Mouse (Mus musculus) embryonic facial prominence, embryonic 15.5 days (tissue): Measurements from ENCODE around the gene Nfib. TPM values are rescaled to one million over a fixed set of nuclear protein-coding genes. Genes with fewer than 3 reads are reported as not detected.

Experiments
- ATAC-seq: fragments of 200-750 bp; cut with Nextera tagmentation; 2 replicates; pipeline ENCODE4 v1.8.0; 2017; ENCODE audit warnings: low read depth, moderate TSS enrichment; ENCODE audit not compliant: insufficient number of reproducible peaks, low FRiP score, low TSS enrichment
- H3K27ac ChIP-seq: fragments of 300-500 bp; sonication (generic); replicated peaks from 2 replicates; pipeline ENCODE4 v1.5.1; 2015; ENCODE audit warnings: mild to moderate bottlenecking, inconsistent platforms
- H3K27me3 ChIP-seq: fragments of 300-500 bp; sonication (generic); 2 replicates; pipeline ENCODE4 v1.6.1; 2015; ENCODE audit warnings: inconsistent platforms
- H3K36me3 ChIP-seq: fragments of 300-500 bp; sonication (generic); 2 replicates; pipeline ENCODE4 v1.6.1; 2015; ENCODE audit warnings: mild to moderate bottlenecking, inconsistent platforms
- H3K4me1 ChIP-seq: fragments of 300-500 bp; sonication (generic); 2 replicates; pipeline ENCODE4 v1.6.1; 2015; ENCODE audit warnings: inconsistent platforms
- H3K4me2 ChIP-seq: fragments of 300-500 bp; sonication (generic); replicated peaks from 2 replicates; pipeline ENCODE4 v1.6.1; 2015; ENCODE audit warnings: mild to moderate bottlenecking, inconsistent platforms
- H3K4me3 ChIP-seq: fragments of 300-500 bp; sonication (generic); replicated peaks from 2 replicates; pipeline ENCODE4 v1.5.1; 2015; ENCODE audit warnings: mild to moderate bottlenecking, inconsistent platforms
- H3K9ac ChIP-seq: fragments of 300-500 bp; sonication (generic); 2 replicates; pipeline ENCODE4 v1.6.1; 2015; ENCODE audit warnings: inconsistent platforms
- H3K9me3 ChIP-seq: fragments of 300-500 bp; sonication (generic); replicated peaks from 2 replicates; pipeline ENCODE4 v1.6.1; 2016; ENCODE audit warnings: inconsistent platforms
- WGBS: fragments of 180-500 bp; shearing (Covaris S2); methylation state at CpG from one replicate; pipeline ENCODE4 v1.1.7; 2015; 5-methylcytosine and 5-hydroxymethylcytosine counted together
- polyA plus RNA-seq: library from polyadenylated mRNA; unstranded; fragments of >200 nt; fragmentation: Nextera tagmentation; extraction: Ambion mirVana; gene quantifications from 2 replicates; pipeline ENCODE4 v1.2.1, GENCODE M21; 2015

Nfib gene
- polyA plus RNA-seq, 1 experiment from 2014 or later: 85.7 TPM

GRCm38 (mm10) chr4:82439813-82440212, 265.7 kb downstream of the Nfib start:
- Histone ChIP-seq H3K27ac (no peak overlapping the region; the same call in 1 of the 2 replicates), H3K27me3 (no peaks in the 10 kb centered on the region), H3K4me2 (no peak overlapping the region), H3K9ac (no peak overlapping the region), H3K4me1 (peaks cover 52% of the 10 kb centered on the region), H3K9me3 (no peaks in the 10 kb centered on the region), H3K4me3 (no peak overlapping the region), H3K36me3 (no peaks in the 10 kb centered on the region)
- 71% methylated on average over 8 of the region's 8 CpGs for WGBS
- ATAC-seq: no peak

DNA sequence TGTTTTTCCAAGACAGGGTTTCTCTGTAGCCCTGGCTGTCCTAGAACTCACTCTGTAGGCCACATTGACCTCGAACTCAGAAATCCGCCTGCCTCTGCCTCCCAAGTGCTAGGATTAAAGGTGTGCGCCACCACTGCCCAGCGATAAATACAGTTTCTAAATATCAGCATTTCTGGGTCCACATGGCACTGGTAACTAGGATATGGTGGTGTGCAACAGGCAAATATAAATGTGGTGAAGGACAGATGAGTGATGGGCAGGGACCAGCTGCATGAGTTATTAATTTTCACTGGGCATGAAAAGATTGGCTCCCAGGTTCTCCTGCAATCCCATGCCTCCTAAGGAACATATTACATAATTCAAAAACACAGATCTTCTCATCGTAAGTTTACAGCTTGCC, 266.9 kb downstream of the Nfib start:
- no peak overlapping the region for H3K4me2 ChIP-seq
- H3K4me3 ChIP-seq: no peak overlapping the region
- 83% methylated on average over 5 of the region's 5 CpGs for WGBS
- H3K4me1 ChIP-seq: peaks cover 51% of the 10 kb centered on the region
- no peaks in the 10 kb centered on the region for H3K27me3 ChIP-seq
- no peak overlapping the region for H3K27ac ChIP-seq
- H3K9me3 ChIP-seq: no peaks in the 10 kb centered on the region
- no peak overlapping the region for H3K9ac ChIP-seq
- no peaks in the 10 kb centered on the region for H3K36me3 ChIP-seq
- no peak for ATAC-seq

GRCm38 (mm10) chr4:82437533-82438318, 267.8 kb downstream of the Nfib start:
- 55% methylated on average over 12 of the region's 12 CpGs for WGBS
- no peak for ATAC-seq
- no peak overlapping the region for H3K4me2 ChIP-seq

DNA sequence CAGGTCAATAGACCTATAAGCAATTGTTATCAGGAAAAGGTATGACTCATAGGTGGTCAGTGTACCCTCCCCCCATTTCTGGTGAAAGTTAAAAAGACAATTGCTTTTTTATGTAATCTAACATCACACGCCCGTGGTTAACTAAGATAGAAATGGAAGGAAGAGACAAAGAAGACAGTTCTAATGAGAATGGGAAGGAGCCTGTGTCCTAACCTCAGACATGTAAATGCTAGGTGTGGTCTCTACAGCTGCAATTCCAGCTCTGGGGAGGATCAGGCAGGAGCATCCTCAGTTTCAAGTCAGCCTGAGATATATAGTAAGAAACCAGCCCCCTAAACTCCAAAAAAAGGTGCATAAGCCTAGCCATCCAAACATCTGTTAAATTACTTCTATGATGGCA, 268.9 kb downstream of the Nfib start:
- Histone ChIP-seq H3K27ac (peak overlapping the region; percentile 56), H3K36me3 (no peaks in the 10 kb centered on the region), H3K9ac (no peak overlapping the region), H3K9me3 (no peaks in the 10 kb centered on the region), H3K4me3 (no peak overlapping the region), H3K4me1 (peaks cover 42% of the 10 kb centered on the region), H3K27me3 (no peaks in the 10 kb centered on the region), H3K4me2 (no peak overlapping the region)
- no peak for ATAC-seq
- whole genome bisulfite sequencing: 71% methylated on average over 2 of the region's 2 CpGs

More at GRCm38 (mm10) chr4:82437533-82438318, 267.8 kb downstream of the Nfib start:
- no peaks in the 10 kb centered on the region for H3K9me3 ChIP-seq
- no peak overlapping the region for H3K4me3 ChIP-seq
- H3K27me3 ChIP-seq: no peaks in the 10 kb centered on the region
- H3K27ac ChIP-seq: peak overlapping the region; percentile 56
- no peaks in the 10 kb centered on the region for H3K36me3 ChIP-seq
- no peak overlapping the region for H3K9ac ChIP-seq
- H3K4me1 ChIP-seq: peaks cover 45% of the 10 kb centered on the region

DNA sequence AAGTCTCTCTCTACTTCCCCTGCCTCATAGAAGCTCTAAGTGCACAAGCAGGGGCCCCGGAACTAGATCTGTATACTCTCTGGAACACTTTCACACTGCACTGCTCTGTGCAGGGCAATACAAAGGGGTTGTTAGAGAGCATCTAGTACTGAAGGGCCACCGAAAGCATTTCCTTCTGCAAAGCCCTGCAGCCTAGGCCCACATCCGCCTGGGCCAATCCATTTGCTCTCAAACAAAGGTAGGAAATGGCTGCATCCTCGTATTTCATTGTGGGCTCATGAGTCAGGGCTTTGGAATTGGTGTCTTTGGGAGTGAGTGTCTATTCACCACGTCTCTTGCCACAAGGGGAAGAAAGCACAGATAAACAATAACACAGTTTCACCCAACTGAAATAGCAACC, 269.8 kb downstream of the Nfib start:
- H3K27ac ChIP-seq: no peak overlapping the region; the same call in 1 of the 2 replicates
- WGBS: 42% methylated on average over 5 of the region's 5 CpGs
- H3K9ac ChIP-seq: no peak overlapping the region
- no peaks in the 10 kb centered on the region for H3K36me3 ChIP-seq
- H3K4me2 ChIP-seq: no peak overlapping the region
- H3K4me1 ChIP-seq: peaks cover 42% of the 10 kb centered on the region
- no peaks in the 10 kb centered on the region for H3K27me3 ChIP-seq
- H3K4me3 ChIP-seq: no peak overlapping the region
- no peaks in the 10 kb centered on the region for H3K9me3 ChIP-seq
- ATAC-seq: peak; percentile 27; the same call in 1 of the 2 replicates

- no peak overlapping the region for H3K9ac ChIP-seq
- H3K4me2 ChIP-seq: no peak overlapping the region
- no peak overlapping the region for H3K4me3 ChIP-seq
- no peaks in the 10 kb centered on the region for H3K27me3 ChIP-seq
- 56% methylated on average over 13 of the region's 13 CpGs for WGBS
- H3K36me3 ChIP-seq: no peaks in the 10 kb centered on the region
- no peak overlapping the region for H3K27ac ChIP-seq
- H3K9me3 ChIP-seq: no peaks in the 10 kb centered on the region
- no peak for ATAC-seq
- peaks cover 37% of the 10 kb centered on the region for H3K4me1 ChIP-seq
Observed at GRCm38 (mm10) chr4:82433926-82434705, 271.4 kb downstream of the Nfib start.

DNA sequence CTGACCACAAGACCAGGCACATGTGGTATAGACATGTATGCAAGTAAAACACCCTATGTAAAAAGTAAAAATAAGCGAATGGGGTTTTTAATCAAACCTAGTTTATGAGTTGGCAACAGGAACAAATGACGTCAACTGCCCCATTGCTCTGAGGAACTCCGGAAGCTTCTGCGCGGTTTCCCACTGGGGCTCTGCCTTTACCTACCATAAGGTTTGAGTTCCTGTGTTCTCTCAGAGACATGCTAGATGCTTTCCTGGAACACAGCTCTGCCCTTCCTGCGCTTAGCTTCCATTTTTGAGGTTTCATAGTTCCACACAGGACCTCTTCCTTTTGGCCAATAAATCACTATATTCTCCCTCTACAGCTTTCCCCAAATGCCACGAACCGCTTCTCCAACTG, 273.7 kb downstream of the Nfib start:
- H3K4me1 ChIP-seq: peaks cover 20% of the 10 kb centered on the region
- H3K4me2 ChIP-seq: no peak overlapping the region
- no peaks in the 10 kb centered on the region for H3K9me3 ChIP-seq
- no peak overlapping the region for H3K27ac ChIP-seq
- H3K36me3 ChIP-seq: no peaks in the 10 kb centered on the region
- H3K27me3 ChIP-seq: no peaks in the 10 kb centered on the region
- H3K4me3 ChIP-seq: no peak overlapping the region
- 84% methylated on average over 8 of the region's 8 CpGs for WGBS
- H3K9ac ChIP-seq: no peak overlapping the region
- ATAC-seq: no peak

DNA sequence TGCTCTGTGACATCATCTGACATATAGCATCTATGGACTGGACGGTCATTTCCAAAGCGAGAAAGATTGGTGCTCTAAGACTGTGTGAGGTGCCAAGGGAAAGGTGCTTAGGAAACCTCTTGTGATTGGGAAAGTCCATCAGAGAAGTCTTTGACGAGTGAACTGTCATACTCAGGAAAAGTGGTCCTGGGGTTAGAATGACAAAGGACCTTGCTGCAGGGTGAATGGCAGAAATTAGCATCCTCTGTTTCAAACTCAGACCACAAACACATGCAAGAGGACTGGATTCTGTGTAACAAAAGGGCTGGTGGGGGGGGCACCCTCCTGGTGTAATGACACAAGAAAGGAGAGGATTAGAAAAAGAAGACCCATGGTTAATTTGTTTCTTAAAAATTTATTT, 274.7 kb downstream of the Nfib start:
- Histone ChIP-seq H3K4me1 (peaks cover 13% of the 10 kb centered on the region), H3K9me3 (no peaks in the 10 kb centered on the region), H3K9ac (no peak overlapping the region), H3K4me2 (no peak overlapping the region), H3K27ac (no peak overlapping the region), H3K4me3 (no peak overlapping the region), H3K36me3 (no peaks in the 10 kb centered on the region), H3K27me3 (no peaks in the 10 kb centered on the region)
- no peak for ATAC-seq
- WGBS: 71% methylated on average over 3 of the region's 3 CpGs

DNA sequence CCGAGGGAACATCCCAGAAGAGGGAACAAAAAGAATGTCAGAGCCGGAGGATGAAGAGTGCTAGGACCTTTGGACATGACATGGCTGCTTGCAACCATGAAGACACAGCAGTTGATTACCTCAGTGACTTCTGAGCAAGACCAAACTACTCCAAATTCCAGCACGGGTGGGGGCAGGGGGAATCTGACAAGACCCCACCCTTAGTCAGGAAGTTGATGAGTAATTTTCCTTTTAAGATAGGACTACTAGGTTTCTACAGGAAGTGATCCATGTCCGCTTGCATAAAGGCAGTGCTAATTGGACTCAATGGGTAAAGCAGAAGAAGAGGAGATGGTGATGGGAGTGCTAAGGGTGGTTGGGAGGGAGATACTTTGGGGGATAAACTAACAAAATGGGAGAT, 279.3 kb downstream of the Nfib start:
- no peaks in the 10 kb centered on the region for H3K4me1 ChIP-seq
- H3K4me3 ChIP-seq: no peak overlapping the region
- H3K4me2 ChIP-seq: no peak overlapping the region
- no peak for ATAC-seq
- H3K27ac ChIP-seq: no peak overlapping the region
- H3K36me3 ChIP-seq: no peaks in the 10 kb centered on the region
- H3K9me3 ChIP-seq: no peaks in the 10 kb centered on the region
- WGBS: 88% methylated on average over 4 of the region's 4 CpGs
- H3K27me3 ChIP-seq: no peaks in the 10 kb centered on the region
- no peak overlapping the region for H3K9ac ChIP-seq

- H3K4me1 ChIP-seq: peaks cover 14% of the 10 kb centered on the region
- ATAC-seq: no peak
- no peaks in the 10 kb centered on the region for H3K27me3 ChIP-seq
- no peak overlapping the region for H3K9ac ChIP-seq
- H3K4me3 ChIP-seq: no peak overlapping the region
- WGBS: 58% methylated on average over 4 of the region's 4 CpGs
- no peaks in the 10 kb centered on the region for H3K36me3 ChIP-seq
- H3K27ac ChIP-seq: no peak overlapping the region
- no peaks in the 10 kb centered on the region for H3K9me3 ChIP-seq
- H3K4me2 ChIP-seq: no peak overlapping the region
Observed at GRCm38 (mm10) chr4:82418241-82418640, 287.3 kb downstream of the Nfib start.

GRCm38 (mm10) chr4:82415817-82416216, 289.7 kb downstream of the Nfib start:
- Histone ChIP-seq H3K36me3 (no peaks in the 10 kb centered on the region), H3K9me3 (no peaks in the 10 kb centered on the region), H3K4me1 (peaks cover 14% of the 10 kb centered on the region), H3K9ac (no peak overlapping the region), H3K27ac (no peak overlapping the region), H3K27me3 (no peaks in the 10 kb centered on the region), H3K4me2 (no peak overlapping the region), H3K4me3 (no peak overlapping the region)
- 47% methylated on average over 4 of the region's 4 CpGs for WGBS
- no peak for ATAC-seq
